Mouse (Mus musculus): ENCODE measurements around the gene Zic2.

DNA sequence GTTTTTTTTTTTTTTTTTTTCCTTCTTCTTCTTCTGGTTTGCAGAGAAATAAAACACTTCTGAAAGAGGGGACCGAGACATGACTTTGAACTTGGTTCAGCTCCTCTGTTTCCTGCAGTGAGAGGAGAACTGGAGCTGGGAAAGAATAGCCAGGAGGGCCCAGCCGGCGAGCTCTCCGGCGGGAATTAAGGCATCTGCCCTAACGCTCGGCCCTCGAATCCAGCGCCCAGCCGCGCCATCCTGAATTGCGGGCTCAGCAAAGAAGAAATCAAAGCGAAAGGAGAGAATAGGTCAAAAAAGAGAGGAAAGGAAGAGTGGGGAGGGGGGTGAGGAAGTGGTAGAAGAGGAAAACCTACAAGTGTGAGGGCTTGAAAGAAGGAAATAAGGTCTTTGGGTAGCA, 3.1 kb upstream of the Zic2 start:
- TF ChIP-seq CTCF (IDR thresholded peaks at IDR 0.05; ENCODE audit: control insufficient read depth, insufficient read depth, insufficient replicate concordance, low read depth, low read length) (no peak), POLR2A (IDR thresholded peaks at IDR 0.05; ENCODE audit: control insufficient read depth, low read depth, low read length) (no peak)
